Mouse (Mus musculus): ENCODE measurements around the gene Nktr.

Nktr gene

DNA sequence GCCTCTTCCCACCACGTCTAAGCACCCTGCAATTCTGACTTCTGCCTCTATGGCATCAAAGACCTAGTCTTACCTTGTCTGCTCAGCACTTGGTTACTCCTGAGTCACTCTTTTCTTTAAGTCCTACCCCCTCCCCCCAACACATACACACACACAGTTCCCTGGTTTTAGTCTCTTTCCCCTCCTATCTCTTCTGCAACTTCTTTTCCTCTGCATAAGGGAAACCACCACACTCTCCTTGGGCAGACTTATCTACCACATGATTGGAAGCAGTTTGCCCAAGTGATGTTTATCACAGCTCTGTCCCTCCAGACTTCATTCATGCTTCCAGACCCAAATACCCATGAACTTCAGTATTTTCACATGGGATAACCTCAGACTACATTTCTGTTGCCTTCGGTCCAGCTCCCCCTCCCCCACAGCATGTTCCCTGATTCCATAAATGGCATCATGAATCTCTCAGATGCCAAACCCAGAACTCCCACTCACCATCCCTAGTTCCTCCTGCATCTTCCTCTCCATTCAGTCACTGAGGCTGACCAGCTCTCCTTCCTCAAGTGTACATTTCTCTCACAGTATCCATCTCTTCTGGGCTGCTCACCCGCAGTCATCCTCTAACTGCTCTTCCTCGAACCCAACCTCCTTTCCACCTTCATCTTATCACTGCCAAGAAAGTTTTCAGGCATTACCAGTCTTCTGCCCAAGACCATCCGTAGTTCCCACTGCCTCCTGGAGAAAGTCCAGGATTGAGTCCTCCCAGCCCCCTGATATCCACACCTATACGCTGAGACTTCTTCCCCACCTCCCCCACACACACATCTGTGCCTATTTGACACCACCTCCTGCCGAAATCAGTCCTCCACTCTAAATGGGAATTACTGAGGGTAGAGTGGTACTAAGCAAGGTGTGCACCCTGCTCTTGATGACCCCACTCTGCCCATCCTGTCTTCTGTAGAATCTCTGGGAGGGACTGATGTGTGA, 10.2 kb upstream of the Nktr start:
- peak; percentile 54 for DNase-seq

- peak; percentile 99 for DNase-seq
These were observed 8.9 kb upstream of the Nktr start, which contains the start of gene Ss18l2 for GRCm38 (mm10) chr9:121709898-121710583. Gene Ss18l2 (plus strand): TSS chr9:121710329.

DNA sequence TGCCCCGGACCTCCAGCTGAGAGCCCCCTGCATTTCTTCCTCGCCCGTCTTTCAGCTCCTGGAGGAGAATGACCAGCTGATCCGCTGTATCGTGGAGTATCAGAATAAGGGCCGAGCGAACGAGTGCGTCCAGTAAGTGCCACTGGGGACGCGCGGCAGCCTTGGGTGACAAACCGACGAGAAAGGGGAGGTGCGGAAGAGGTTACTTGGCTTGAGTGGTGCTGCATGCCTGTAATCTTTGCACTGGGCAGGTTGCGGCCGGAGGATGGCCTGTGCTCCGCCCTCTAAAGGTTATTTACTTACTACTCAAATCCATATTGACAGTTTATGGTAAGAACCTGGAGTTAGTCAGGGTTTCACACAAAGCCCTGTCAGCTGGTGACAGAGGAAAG, 8.4 kb upstream of the Nktr start:
- DNase-seq, result no peak

DNA sequence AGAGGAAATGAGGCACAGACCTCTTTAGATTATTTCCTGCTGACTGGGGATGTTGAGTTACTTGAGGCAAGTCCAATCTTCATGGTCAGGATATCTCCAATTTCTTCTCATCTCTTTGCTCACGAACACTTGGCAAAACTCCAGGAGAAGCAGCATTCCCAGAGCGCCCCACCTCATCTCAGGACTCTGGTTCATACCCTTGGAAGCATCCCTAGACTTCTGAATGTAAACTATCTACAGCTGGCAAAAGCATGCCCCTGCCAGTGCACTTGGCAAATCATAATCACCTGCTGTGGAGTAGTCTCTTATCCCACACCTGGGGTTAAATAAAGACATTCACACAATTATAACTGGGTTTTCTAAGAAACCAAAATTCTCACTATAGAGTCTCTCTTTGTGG, 1.9 kb upstream of the Nktr start:
- no peak for DNase-seq

DNA sequence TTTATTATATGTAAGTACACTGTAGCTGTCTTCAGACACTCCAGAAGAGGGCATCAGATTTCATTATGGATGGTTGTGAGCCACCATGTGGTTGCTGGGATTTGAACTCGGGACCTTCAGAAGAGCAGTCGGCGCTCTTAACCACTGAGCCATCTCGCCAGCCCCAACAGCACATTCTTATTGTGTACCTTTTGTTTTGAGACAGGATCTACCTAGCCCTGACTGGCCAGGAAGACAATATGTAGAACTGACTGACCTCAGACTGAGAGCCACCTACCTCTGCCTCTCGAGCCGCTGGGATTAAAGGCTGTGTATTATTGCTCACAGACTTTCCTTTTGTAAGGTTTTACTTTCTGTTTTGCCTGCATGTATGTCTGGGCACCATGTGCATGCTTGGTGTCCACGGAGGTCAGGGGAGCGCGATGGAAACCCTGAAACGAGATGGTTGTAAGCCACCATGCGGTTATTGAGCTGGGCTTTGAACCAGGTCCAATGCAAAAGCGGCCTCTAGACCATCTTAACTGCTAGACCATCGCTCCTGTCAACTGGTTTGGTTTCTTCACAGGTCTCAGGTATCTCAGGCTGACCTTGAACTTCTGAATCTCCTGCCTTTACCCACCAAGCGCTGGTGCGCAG, 781 bp upstream of the Nktr start:
- no peak for DNase-seq

GRCm38 (mm10) chr9:121719347-121720331, 670 bp downstream of the Nktr start:
- peak; percentile 46 for DNase-seq

GRCm38 (mm10) chr9:121740490-121740889, 21.5 kb downstream of the Nktr start:
- DNase-seq, result no peak

DNA sequence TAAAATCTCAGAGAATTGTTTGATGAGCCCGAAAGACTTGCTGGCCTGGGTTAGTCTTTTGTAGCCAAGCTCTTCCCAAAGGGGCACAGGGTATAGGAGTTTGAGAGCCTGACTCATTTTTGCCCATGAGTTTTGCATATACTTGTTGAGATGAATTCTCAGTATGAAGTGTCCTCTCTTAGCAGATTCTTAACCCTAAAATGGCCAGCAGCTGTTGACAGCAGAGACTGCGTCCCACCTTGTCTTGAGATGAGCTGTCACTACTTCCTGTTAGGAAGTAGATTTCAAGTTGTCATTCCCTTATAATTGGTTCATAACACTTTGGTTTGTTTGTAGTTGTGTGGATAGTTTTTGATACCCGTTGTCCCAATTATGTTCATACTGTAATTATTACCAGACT, 22.2 kb downstream of the Nktr start:
- no peak for DNase-seq

- no peak for DNase-seq
These were observed 25.1 kb downstream of the Nktr start for GRCm38 (mm10) chr9:121744051-121744450.

DNA sequence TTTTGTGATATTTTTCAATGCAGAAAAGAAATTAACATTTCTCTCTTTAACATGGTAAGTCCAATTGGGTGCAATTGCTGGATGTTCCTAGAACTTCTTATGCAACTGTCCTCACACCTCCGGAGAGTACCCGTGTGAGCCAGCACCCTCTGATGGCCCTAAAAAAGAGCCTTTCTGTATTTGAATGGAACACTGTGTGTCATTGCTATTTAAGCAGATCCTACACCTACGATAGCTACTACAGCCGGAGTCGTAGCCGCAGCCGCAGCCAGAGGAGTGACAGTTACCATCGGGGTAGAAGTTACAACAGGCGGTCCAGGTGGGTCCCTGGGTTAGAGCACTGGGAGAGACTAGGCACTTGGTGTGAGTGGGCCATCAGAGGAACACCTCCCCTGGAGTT, 33.8 kb downstream of the Nktr start:
- no peak for DNase-seq

DNA sequence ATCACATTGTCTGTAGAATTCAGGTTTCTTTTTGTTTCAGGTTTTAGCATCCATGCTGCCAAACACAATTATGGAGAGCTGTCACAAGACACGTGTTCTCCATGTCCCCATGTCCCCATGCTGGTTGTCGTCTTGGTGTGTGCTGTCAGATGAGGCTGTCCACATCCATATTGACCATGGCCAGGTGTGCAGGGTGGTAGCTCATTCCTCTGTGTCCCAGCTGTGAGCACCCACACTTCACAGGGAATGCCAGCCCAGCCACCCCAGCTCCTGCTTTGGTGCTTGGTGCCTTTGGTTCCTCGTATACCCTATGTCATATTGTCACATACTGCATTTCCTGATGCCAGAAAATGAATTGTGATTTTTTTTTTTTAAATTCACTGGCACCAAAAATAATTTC, 35.7 kb downstream of the Nktr start:
- DNase-seq, result no peak

DNA sequence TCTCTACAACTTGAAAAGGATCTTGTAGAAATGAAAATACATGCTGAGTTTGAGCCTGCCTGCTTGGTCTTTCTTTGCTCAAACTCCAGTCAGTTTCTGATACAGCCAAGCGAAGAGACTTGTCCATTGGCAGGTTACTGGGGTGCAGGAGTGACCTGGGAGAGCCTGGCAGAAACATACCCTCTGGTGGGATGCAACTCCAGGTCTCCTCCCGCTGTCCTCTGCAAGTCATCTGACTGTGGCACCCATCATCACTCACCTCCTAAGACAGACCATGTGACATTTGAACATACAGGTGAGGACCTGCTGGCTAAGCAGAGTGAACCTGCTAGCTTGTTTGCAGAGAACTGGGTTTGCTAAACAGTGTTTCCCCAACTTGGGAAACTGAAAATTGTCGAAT, 37.8 kb downstream of the Nktr start:
- no peak for DNase-seq

DNA sequence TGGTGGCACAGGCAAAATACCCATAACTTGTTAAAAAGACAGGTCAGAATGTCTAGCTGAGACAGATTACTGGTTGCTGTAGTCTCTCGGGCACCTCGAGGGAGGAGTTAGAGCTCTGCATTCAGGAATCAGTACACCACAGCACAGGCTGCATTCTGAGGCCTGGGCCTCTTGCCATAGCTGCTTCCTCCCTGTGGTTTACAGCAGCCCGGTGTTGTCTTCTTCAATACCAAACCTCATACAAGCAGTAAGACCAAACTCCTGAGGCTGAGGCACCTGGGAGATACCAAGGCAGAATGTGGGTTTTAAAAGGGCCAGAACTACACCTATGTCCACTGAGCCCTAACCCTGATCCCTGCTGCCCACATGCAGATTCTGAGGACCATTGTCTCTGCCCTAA, 38.5 kb downstream of the Nktr start:
- DNase-seq, result no peak

DNA sequence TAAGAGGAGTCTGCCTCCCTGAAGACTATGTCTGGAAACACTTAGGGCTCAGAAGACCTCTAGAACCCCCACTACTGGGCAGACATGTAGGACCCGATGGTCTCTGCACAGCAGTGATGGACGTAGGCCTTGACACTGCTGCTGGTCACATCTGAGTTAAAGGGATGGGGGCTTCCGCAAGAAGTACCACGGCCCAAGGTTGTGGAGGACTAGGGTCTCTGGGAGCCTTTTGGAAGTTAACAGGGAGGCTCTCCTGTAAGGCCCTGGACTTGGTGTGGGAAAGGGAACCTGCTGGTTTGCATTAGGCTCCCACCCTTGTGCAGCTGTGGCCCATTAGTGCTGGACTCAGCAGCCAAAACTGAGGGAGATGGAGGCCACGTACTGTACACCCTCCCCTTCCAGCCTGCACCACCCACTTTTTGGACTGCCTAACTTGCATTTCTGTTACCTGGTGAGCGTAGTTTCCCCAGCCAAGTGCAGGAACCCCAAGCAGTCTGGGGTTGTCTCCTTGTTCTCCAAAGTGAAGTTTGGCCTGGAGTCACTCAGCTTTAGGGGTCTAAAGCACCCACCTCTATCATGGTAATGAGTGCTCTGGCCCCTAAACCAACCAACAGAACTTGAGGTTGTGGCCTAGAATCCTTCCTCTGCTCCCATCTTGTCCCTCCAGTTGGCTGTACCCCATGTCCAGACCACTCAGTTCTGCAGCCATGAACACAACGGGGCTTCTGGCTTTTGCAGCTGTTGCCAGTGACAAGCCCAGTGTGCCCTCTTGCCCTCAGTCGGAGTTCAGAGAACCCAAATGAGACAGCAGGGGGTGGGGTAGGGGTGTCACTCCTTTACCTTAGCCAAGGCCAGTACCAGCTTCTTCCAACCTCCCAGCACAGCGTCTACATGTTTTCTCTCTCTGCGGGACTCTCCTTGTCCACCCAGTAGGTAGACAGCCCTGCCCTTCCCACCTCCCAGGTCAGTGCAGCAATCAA, 39.2 kb downstream of the Nktr start:
- peak; percentile 47 for DNase-seq

DNA sequence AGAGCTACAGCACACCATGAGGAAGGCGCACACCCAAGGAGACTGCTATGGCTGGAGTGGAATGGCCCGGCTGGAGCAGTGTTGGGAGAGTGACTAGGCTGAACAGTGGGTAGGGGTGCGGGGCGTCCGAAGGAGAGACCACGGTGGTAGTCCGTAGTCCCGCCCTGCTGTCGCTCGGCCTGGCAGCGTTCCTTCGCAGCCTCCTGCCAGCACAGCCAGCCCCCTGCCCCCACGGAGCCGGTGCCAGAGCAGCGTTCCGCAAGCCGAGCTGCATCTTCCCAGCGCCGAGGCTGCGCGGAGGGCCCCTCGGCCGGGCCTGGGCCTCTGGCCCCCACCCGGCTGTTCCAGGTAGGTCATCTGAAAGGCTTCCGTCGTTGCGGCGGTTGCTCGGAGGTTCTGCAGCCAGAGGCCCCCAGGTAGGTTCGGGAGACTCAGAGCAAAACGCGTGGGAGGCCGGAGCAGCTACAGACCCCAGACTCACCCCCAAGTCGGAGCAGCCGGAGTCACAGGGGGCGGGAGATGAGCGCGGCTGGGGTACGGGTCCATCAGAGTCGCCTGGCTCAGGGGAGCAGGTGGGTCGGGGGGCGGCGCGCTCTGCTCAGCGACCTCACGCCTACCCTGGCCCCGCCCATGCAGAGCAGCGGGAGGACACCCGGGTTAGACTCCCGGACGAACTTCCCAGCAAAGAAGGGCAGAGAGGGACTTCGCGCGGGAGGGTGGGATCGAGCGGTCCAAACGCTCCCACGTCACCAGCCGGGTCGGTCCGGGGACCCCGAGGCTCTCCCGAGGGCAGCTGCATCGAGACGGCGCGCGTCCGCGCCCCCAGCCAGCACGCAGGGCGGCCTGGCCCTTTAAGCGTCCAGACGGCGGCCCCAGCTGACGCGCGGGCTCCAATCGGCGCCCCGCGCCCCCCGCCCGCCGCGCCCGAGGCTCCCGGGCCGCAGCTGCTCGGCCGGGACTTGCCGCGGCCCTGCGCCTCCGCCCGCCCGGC, 40.4 kb downstream of the Nktr start, which contains the start of gene Zfp651:
Gene Zfp651 (plus strand): TSS at position 240 of the 991 bp plus-strand sequence.
- peak; percentile 65 for DNase-seq

GRCm38 (mm10) chr9:121760271-121761090, 41.5 kb downstream of the Nktr start:
- DNase-seq, result peak; percentile 56

- DNase-seq, result no peak
These were observed 42.2 kb downstream of the Nktr start for GRCm38 (mm10) chr9:121761091-121761665.

GRCm38 (mm10) chr9:121761787-121762186, 42.8 kb downstream of the Nktr start:
- DNase-seq, result no peak

Data from cerebellum, adult 9-10 months (tissue).